Mouse (Mus musculus) forebrain, embryonic 16.5 days (tissue): ENCODE data around the gene 5031410I06Rik. TPM values are rescaled to one million over a fixed set of nuclear protein-coding genes. Genes with fewer than 3 reads are reported as not detected.
"Not testable (repeated sequence)": the region's sequence is repeated elsewhere in the genome, so short reads cannot be mapped to it uniquely, and the experiment has no call there.

ENCODE experiments used
- ATAC-seq: fragments of 200-750 bp; cut with Nextera tagmentation; 2 replicates; pipeline ENCODE4 v1.8.0; 2017; ENCODE audit warnings: mild to moderate bottlenecking, moderate library complexity
- H3K27ac ChIP-seq: fragments of 300-500 bp; sonication (generic); 2 replicates; pipeline ENCODE4 v1.5.1; 2014; ENCODE audit warnings: low read length, control low read depth
- H3K27me3 ChIP-seq: fragments of 300-500 bp; sonication (generic); replicated peaks from 2 replicates; pipeline ENCODE4 v1.6.1; 2014; ENCODE audit warnings: low read length; ENCODE audit not compliant: control insufficient read depth, insufficient read depth
- H3K36me3 ChIP-seq: fragments of 300-500 bp; sonication (generic); 2 replicates; pipeline ENCODE4 v1.6.1; 2014; ENCODE audit not compliant: control insufficient read depth, insufficient read depth
- H3K4me1 ChIP-seq: fragments of 300-500 bp; sonication (generic); replicated peaks from 2 replicates; pipeline ENCODE4 v1.6.1; 2014; ENCODE audit warnings: low read length; ENCODE audit not compliant: control insufficient read depth, insufficient read depth
- H3K4me2 ChIP-seq: fragments of 300-500 bp; sonication (generic); 2 replicates; pipeline ENCODE4 v1.6.1; 2014; ENCODE audit warnings: mild to moderate bottlenecking, low read length, control low read depth
- H3K4me3 ChIP-seq: fragments of 300-500 bp; sonication (generic); replicated peaks from 2 replicates; pipeline ENCODE4 v1.5.1; 2014; ENCODE audit warnings: mild to moderate bottlenecking, low read length, control low read depth
- H3K9ac ChIP-seq: fragments of 300-500 bp; sonication (generic); replicated peaks from 2 replicates; pipeline ENCODE4 v1.6.1; 2014; ENCODE audit warnings: low read depth, low read length, control low read depth
- H3K9me3 ChIP-seq: fragments of 300-500 bp; sonication (generic); 2 replicates; pipeline ENCODE4 v1.6.1; 2016; ENCODE audit warnings: low read length; ENCODE audit not compliant: control insufficient read depth
- WGBS: fragments of 180-500 bp; shearing (Covaris S2); extraction: QIAGEN DNeasy Blood & Tissue Kit; methylation state at CpG from one replicate; pipeline ENCODE4 v1.1.7; 2014; 5-methylcytosine and 5-hydroxymethylcytosine counted together
- polyA plus RNA-seq: library from polyadenylated mRNA; unstranded; fragments of >200 nt; fragmentation: Nextera tagmentation; extraction: Ambion mirVana; gene quantifications from 2 replicates; pipeline ENCODE4 v1.2.1, GENCODE M21; 2015

5031410I06Rik gene
- polyA plus RNA-seq: not detected in 2 replicates

DNA sequence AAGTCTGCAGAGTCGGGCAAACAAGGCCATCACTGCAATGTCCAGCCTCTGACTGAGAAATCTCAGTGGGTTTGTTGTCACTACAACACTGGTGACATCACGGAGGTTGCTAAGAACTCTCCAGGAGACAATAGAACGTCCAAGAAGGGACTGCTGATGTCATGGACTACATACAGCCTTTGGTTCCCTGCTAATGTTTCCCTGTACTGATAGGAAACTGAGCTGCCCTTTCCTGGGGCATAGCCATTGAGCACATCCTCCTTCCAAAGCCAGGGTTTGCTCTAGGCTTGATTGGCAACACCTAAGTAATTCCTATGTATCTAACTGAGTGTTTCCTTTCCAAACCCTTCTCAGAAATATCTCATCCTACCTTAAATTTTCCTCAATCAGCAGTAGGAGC is at the start of gene 5031410I06Rik:
TSS of gene 5031410I06Rik (minus strand) at position 101 of the 400 bp plus-strand sequence.
- H3K36me3 ChIP-seq, H3K9ac ChIP-seq, H3K4me2 ChIP-seq, H3K27ac ChIP-seq, H3K4me3 ChIP-seq, H3K27me3 ChIP-seq, H3K4me1 ChIP-seq, H3K9me3 ChIP-seq, ATAC-seq: not testable (repeated sequence)
- WGBS: no CpG with 5 or more reads among the region's 3 CpGs

- no peak overlapping the region for H3K27ac ChIP-seq
- H3K9ac ChIP-seq: no peak overlapping the region
- ATAC-seq: no peak
- 82% methylated on average over 6 of the region's 6 CpGs for WGBS
- no peaks in the 10 kb centered on the region for H3K27me3 ChIP-seq
- no peaks in the 10 kb centered on the region for H3K36me3 ChIP-seq
- H3K9me3 ChIP-seq: no peaks in the 10 kb centered on the region
- no peak overlapping the region for H3K4me3 ChIP-seq
- H3K4me2 ChIP-seq: no peak overlapping the region
- no peaks in the 10 kb centered on the region for H3K4me1 ChIP-seq
These were observed 37.7 kb upstream of the 5031410I06Rik start for GRCm38 (mm10) chr5:26142891-26143290.

GRCm38 (mm10) chr5:26121321-26121720 is 16.2 kb upstream of the 5031410I06Rik start, which contains the start of gene Gm10220:
TSS of gene Gm10220 (minus strand) at chr5:26121421.
- no CpG with 5 or more reads among the region's 3 CpGs for WGBS
- H3K27me3 ChIP-seq, ATAC-seq, H3K4me1 ChIP-seq, H3K36me3 ChIP-seq, H3K9ac ChIP-seq, H3K4me3 ChIP-seq, H3K4me2 ChIP-seq, H3K9me3 ChIP-seq, H3K27ac ChIP-seq: not testable (repeated sequence)

GRCm38 (mm10) chr5:26089191-26089590 is 16.0 kb downstream of the 5031410I06Rik start, which contains the start of gene Gm10471:
TSS of gene Gm10471 (minus strand) at chr5:26089291.
- H3K27me3 ChIP-seq, ATAC-seq, H3K4me2 ChIP-seq, H3K4me1 ChIP-seq, H3K4me3 ChIP-seq, H3K27ac ChIP-seq, H3K9me3 ChIP-seq, H3K36me3 ChIP-seq, H3K9ac ChIP-seq: not testable (repeated sequence)
- WGBS: 74% methylated on average over 1 of the region's 1 CpGs

GRCm38 (mm10) chr5:26079023-26079422 is 26.1 kb downstream of the 5031410I06Rik start:
- not testable (repeated sequence) for H3K4me2 ChIP-seq, H3K36me3 ChIP-seq, H3K4me3 ChIP-seq, ATAC-seq, H3K9ac ChIP-seq, H3K27me3 ChIP-seq, H3K27ac ChIP-seq, H3K4me1 ChIP-seq, H3K9me3 ChIP-seq

GRCm38 (mm10) chr5:26070716-26071115 is 34.4 kb downstream of the 5031410I06Rik start:
- no peak for ATAC-seq
- Histone ChIP-seq H3K4me2 (no peak overlapping the region), H3K4me3 (no peak overlapping the region), H3K36me3 (no peaks in the 10 kb centered on the region), H3K27ac (no peak overlapping the region), H3K27me3 (no peaks in the 10 kb centered on the region), H3K4me1 (no peaks in the 10 kb centered on the region), H3K9ac (no peak overlapping the region), H3K9me3 (no peaks in the 10 kb centered on the region)
- 89% methylated on average over 24 of the region's 24 CpGs for WGBS

GRCm38 (mm10) chr5:26058481-26058880 is 46.7 kb downstream of the 5031410I06Rik start, which contains the start of gene Gm7347:
TSS of gene Gm7347 (minus strand) at chr5:26058581.
- not testable (repeated sequence) for H3K27me3 ChIP-seq, H3K9ac ChIP-seq, ATAC-seq, H3K36me3 ChIP-seq, H3K4me1 ChIP-seq, H3K4me3 ChIP-seq, H3K27ac ChIP-seq, H3K4me2 ChIP-seq, H3K9me3 ChIP-seq
- no CpG with 5 or more reads among the region's 2 CpGs for WGBS

Other genes starting within 250 kb of the 5031410I06Rik start
- 0.11 TPM in 1 of 2 replicates, not detected in the other for gene Gm21663, start 163.0 kb downstream of the 5031410I06Rik start, polyA plus RNA-seq
- gene Gm21671, start 150.9 kb downstream of the 5031410I06Rik start, polyA plus RNA-seq: 0.11 TPM in 1 of 2 replicates, not detected in the other
- gene Gm21680, start 132.7 kb downstream of the 5031410I06Rik start, polyA plus RNA-seq: 0.11 TPM in 1 of 2 replicates, not detected in the other
- gene Gm21698, start 116.7 kb downstream of the 5031410I06Rik start, polyA plus RNA-seq: 0.28 TPM in 1 of 2 replicates, not detected in the other
- gene Gm1979, start 100.6 kb downstream of the 5031410I06Rik start, polyA plus RNA-seq: 0.29 TPM in 1 of 2 replicates, not detected in the other
- gene Gm5862, start 82.4 kb downstream of the 5031410I06Rik start, polyA plus RNA-seq: not detected in 2 replicates
- 0.19 TPM in 1 of 2 replicates, not detected in the other for gene Speer4a, start 65.8 kb downstream of the 5031410I06Rik start, polyA plus RNA-seq
- 0.06 TPM in 1 of 2 replicates, not detected in the other for gene Gm7347, start 46.8 kb downstream of the 5031410I06Rik start, polyA plus RNA-seq
- gene Gm10471, start 16.1 kb downstream of the 5031410I06Rik start, polyA plus RNA-seq: not detected in 2 replicates
- gene Gm10220, start 16.1 kb upstream of the 5031410I06Rik start, polyA plus RNA-seq: not detected in 2 replicates
- gene Gm7361, start 152.3 kb upstream of the 5031410I06Rik start, polyA plus RNA-seq: not detected in 2 replicates